Mouse (Mus musculus) hematopoietic stem cell, adult 5-6 weeks (primary cell): ENCODE data around the gene Kcnj14. TPM values are rescaled to one million over a fixed set of nuclear protein-coding genes. Genes with fewer than 3 reads are reported as not detected.

Source experiments
- ATAC-seq, 2 experiments: fragments of 125-278 bp in 1 of 2; replicated peaks in 1 of 2; 2 replicates each; pipeline ENCODE4 v1.8.0; 2016 to 2017; ENCODE audit warnings: inconsistent platforms in 2 of 2, mild to moderate bottlenecking in 2 of 2, moderate number of reproducible peaks in 2 of 2, low read depth in 1 of 2, moderate TSS enrichment in 1 of 2; ENCODE audit not compliant: low FRiP score in 2 of 2, poor library complexity in 2 of 2, severe bottlenecking in 2 of 2, insufficient read depth in 1 of 2, low TSS enrichment in 1 of 2
- total RNA-seq: library from RNA; stranded (forward); fragments of 172-1452, 232-1000 nt; gene quantifications from 2 replicates; pipeline ENCODE4 v1.2.3, GENCODE M21; 2017

Kcnj14 gene
- total RNA-seq, 1 experiment from 2014 or later: not detected

DNA sequence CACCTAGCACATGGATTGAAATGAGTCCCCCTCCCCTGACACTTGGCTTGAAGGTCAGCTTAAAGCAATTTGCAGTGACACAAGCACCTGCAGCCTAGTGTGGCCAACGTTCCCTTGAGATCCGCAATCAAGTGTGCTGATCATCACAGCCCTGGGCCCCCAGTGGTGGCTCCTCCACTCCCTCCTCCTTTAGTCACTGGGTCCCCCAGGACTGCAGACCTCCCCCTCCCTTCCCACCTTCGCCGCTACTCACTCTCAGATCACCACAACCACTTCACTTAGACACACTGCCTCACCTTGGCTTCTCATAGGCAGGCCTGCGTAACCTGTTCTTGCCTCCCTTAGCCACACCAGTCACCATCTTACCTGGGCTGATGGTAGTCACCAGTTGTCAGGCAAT, 18.6 kb downstream of the Kcnj14 start:
- no peak for ATAC-seq

DNA sequence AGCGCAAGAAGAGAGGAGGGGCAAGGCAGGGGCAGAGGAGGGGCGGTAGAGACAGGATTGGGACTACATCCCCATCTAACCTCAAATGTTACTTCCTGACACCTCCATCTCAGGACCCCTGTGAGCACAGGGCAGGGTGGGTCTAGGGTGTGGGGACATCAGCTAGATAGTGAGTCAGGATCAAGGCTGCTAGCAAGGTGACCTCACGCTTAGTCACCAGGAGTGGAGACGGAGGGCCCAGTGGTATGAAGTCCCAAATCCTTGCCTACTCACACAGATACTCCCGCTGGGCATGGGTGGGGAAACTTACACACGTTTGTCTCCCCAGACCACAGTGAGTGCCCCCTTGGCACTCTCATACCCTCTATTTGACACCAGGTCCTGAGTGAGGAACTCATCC, 22.0 kb downstream of the Kcnj14 start:
- no peak for ATAC-seq

- peak; percentile 80 to 88 for ATAC-seq
Measured at GRCm38 (mm10) chr7:45801348-45801747, 23.2 kb downstream of the Kcnj14 start.

DNA sequence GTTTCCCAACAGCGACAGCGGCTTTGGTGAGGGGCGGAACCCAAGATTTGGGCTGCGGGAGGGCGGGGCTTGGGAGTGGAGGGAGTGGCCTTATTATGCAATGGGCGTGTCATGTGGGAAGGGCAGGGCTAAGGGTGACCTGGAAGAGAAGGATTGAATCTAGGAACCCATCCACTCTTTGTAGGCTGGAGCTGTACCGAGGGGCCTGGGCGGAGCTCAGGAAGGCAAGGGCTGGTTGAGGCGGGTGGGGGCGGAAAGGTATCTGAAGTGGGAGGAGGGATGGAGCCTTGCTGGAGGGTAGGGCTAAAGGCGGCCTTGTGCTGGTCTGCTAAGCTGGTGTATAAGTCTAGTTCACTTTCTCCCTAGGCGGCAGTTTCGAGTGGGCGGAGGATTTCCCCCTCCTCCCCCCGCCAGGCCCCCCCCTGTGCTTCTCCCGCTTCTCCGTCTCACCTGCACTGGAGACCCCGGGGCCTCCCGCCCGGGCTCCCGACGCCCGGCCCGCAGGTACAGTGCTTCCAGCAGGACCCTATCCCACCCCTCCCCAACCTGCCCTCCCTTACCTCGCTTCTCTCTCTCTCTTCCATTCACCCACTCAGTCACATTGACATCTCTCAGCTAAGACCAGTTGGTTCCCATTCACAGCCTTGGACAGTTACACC, 23.9 kb downstream of the Kcnj14 start:
- ATAC-seq: peak; percentile 59 to 61

- no peak for ATAC-seq
Measured at GRCm38 (mm10) chr7:45800001-45800400, 24.6 kb downstream of the Kcnj14 start.

GRCm38 (mm10) chr7:45798931-45799330, 25.7 kb downstream of the Kcnj14 start:
- ATAC-seq: no peak

- no peak for ATAC-seq
Measured at GRCm38 (mm10) chr7:45798511-45798836, 26.1 kb downstream of the Kcnj14 start.

DNA sequence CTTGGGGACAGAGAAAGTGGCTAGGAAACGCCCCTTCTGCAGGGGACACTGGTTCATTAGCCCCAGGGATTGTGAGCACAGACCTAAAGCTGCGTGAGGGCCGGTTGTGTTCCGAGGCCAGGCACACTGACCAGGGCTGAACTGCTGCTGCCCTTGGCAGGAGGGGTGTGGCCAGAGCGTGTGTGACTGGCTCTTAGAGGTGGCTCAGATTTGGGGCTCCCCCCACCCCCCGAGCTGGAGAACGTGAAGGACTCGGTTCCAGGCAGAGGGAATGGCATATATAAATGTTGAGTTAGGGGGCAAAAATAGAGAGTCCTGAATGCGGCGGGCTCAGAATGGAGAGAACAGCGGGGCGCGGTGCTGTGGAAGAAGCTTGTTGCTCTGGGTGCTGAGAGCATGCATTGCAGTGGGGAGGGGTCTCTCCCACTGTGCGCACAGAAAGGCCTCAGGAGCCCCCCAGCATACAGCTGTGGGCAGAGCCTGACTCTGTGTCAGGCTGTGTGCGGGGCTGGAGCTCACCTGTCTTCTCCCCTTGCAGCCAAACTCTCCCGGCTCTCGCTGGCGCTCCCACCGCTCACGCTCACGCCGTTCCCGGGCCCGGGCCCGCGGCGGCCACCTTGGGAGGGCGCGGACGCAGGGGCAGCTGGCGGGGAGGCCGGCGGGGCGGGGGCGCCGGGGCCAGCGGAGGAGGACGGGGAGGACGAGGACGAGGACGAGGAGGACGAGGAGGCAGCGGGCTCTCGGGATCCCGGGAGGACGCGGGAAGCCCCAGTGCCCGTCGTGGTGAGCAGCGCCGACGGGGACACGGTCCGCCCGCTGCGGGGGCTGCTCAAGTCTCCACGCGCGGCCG, 26.7 kb downstream of the Kcnj14 start:
- ATAC-seq: no peak

DNA sequence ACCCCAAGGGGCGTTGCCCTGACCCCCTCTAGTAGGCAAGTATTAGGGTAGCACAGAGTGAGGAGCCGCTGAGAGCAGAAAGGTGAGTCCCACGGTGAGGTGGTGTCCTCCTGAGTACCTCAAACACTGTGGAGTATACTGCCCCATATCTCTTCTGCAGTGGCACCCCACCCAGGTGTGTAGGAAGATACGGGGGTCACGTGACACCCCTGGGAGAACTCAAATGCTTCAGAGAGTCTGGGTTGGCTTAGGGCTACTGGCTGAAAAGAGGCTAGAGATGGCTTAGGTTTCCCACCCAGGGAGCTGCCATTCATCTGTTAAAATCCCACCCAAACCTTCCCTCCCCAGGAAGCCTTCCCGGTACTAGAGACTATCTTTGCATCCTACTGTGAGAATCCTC, 27.6 kb downstream of the Kcnj14 start:
- ATAC-seq: no peak

GRCm38 (mm10) chr7:45794971-45795370, 29.6 kb downstream of the Kcnj14 start:
- no peak for ATAC-seq

DNA sequence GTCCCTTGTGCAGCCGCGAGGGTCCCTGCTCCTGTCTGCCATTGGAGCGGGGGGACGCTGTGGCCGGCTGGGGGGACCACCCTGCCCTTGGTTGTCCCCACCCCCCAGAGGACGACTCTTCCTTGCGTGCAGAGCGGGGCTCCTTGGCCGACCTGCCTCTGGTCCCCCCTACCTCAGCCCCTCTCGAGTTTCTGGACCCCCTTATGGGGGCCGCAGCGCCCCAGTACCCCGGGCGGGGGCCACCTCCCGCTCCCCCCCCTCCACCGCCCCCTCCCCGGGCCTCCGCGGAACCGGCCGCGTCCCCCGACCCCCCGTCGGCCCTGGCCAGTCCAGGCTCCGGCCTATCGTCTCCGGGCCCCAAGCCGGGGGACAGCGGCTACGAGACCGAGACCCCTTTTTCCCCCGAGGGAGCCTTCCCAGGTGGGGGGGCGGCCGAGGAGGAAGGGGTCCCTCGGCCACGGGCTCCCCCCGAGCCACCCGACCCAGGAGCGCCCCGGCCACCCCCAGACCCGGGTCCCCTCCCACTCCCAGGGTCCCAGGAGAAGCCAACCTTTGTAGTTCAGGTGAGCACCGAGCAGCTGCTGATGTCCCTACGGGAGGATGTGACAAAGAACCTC, 30.5 kb downstream of the Kcnj14 start:
- no peak for ATAC-seq

DNA sequence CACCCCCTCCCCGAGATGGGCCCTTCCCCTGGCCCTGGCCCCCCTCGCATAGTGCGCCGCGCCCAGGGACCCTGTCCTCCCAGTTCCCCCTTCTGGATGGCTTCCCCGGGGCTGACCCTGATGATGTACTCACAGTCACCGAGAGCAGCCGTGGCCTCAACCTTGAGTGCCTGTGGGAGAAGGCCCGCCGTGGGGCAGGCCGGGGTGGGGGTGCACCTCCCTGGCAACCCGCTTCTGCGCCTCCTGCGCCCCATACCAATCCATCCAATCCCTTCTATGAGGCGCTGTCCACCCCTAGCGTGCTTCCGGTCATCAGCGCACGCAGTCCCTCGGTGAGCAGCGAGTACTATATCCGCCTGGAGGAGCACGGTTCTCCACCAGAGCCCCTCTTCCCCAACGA, 31.3 kb downstream of the Kcnj14 start:
- no peak for ATAC-seq

- no peak for ATAC-seq
Measured at GRCm38 (mm10) chr7:45791756-45792490, 32.7 kb downstream of the Kcnj14 start.

DNA sequence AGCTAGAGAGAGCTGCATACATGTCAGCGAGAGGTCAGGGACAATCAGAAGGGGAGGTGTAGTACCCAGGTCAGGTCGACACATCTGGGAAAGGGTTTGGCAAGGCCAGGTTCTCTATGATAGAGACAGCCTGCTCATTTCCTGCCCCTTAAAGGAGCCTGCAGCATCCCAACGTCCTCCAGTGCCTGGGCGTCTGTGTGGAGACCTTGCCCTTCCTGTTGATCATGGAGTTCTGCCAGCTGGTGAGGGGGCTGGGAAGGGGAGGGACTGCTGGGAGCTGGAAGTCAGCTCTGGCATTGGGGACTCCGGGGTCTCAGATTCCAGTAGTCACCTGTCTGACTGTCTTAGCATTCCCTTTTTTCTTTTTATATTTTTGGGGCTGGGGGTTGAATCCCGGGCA, 33.9 kb downstream of the Kcnj14 start:
- ATAC-seq: no peak

- no peak for ATAC-seq
Measured at GRCm38 (mm10) chr7:45787642-45788041, 36.9 kb downstream of the Kcnj14 start.

- no peak for ATAC-seq
Measured at GRCm38 (mm10) chr7:45786661-45787413, 37.7 kb downstream of the Kcnj14 start.

DNA sequence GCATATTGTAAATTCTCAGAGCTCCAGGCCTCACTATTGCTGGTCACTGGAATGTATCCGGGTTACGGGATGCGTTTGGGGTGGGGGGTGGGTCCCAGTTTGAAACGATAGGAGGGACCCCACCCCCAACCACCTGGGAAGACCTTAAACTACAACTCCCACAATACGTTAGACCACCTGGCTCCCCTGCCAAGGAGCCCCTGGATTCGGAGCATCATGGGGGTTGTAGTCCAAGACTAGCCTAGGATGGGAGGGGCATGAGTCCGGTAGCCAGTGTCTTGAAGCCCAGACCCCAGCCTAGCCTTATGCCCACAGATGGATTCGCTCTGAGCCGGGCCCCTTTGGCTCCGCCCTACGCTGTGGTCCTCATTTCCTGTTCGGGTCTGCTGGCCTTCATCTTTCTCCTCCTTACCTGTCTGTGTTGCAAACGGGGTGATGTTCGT, 38.4 kb downstream of the Kcnj14 start:
- no peak for ATAC-seq
